Mouse (Mus musculus) embryonic facial prominence, embryonic 13.5 days (tissue): ENCODE measurements around the gene Prkar1b. TPM values are rescaled to one million over a fixed set of nuclear protein-coding genes. Genes with fewer than 3 reads are reported as not detected.

Experiments
- ATAC-seq: fragments of 200-750 bp; cut with Nextera tagmentation; 2 replicates; pipeline ENCODE4 v1.8.0; 2017; ENCODE audit warnings: low read depth; ENCODE audit not compliant: insufficient number of reproducible peaks, insufficient read depth, low FRiP score, low TSS enrichment
- H3K27ac ChIP-seq: fragments of 300-500 bp; sonication (generic); 2 replicates; pipeline ENCODE4 v1.5.1; 2015; ENCODE audit warnings: moderate library complexity, mild to moderate bottlenecking, inconsistent platforms
- H3K27me3 ChIP-seq: fragments of 300-500 bp; sonication (generic); 2 replicates; pipeline ENCODE4 v1.6.1; 2015; ENCODE audit warnings: mild to moderate bottlenecking, inconsistent platforms
- H3K36me3 ChIP-seq: fragments of 300-500 bp; sonication (generic); 2 replicates; pipeline ENCODE4 v1.6.1; 2015; ENCODE audit warnings: mild to moderate bottlenecking, inconsistent platforms
- H3K4me1 ChIP-seq: fragments of 300-500 bp; sonication (generic); 2 replicates; pipeline ENCODE4 v1.6.1; 2015; ENCODE audit warnings: inconsistent platforms
- H3K4me2 ChIP-seq: fragments of 300-500 bp; sonication (generic); 2 replicates; pipeline ENCODE4 v1.6.1; 2015; ENCODE audit warnings: moderate library complexity, mild to moderate bottlenecking, inconsistent platforms
- H3K4me3 ChIP-seq: fragments of 300-500 bp; sonication (generic); 2 replicates; pipeline ENCODE4 v1.5.1; 2015; ENCODE audit warnings: mild to moderate bottlenecking, inconsistent platforms
- H3K9ac ChIP-seq: fragments of 300-500 bp; sonication (generic); 2 replicates; pipeline ENCODE4 v1.6.1; 2015; ENCODE audit warnings: mild to moderate bottlenecking, inconsistent platforms
- H3K9me3 ChIP-seq: fragments of 300-500 bp; sonication (generic); 2 replicates; pipeline ENCODE4 v1.6.1; 2016; ENCODE audit warnings: inconsistent platforms
- WGBS: fragments of 180-500 bp; shearing (Covaris S2); methylation state at CpG from one replicate; pipeline ENCODE4 v1.1.7; 2015; ENCODE audit warnings: mixed read lengths; 5-methylcytosine and 5-hydroxymethylcytosine counted together
- polyA plus RNA-seq: library from polyadenylated mRNA; unstranded; fragments of >200 nt; fragmentation: Nextera tagmentation; extraction: Ambion mirVana; gene quantifications from 2 replicates; pipeline ENCODE4 v1.2.1, GENCODE M21; 2015

Gene Prkar1b
- polyA plus RNA-seq, 1 experiment from 2014 or later: 27.7 TPM

- WGBS: 32% methylated on average over 12 of the region's 12 CpGs
- ATAC-seq: peak; percentile 52; the same call in 1 of the 2 replicates
Observed at GRCm38 (mm10) chr5:139098991-139099972, 50.5 kb downstream of the Prkar1b start.

GRCm38 (mm10) chr5:139095297-139096110, 54.3 kb downstream of the Prkar1b start:
- no peak for ATAC-seq
- Histone ChIP-seq H3K4me3 (no peak overlapping the region), H3K4me1 (peaks cover 14% of the 10 kb centered on the region), H3K27ac (no peak overlapping the region), H3K27me3 (no peaks in the 10 kb centered on the region), H3K9me3 (no peaks in the 10 kb centered on the region), H3K4me2 (no peak overlapping the region), H3K9ac (no peak overlapping the region), H3K36me3 (no peaks in the 10 kb centered on the region)
- WGBS: 81% methylated on average over 8 of the region's 8 CpGs

More at GRCm38 (mm10) chr5:139098991-139099972, 50.5 kb downstream of the Prkar1b start:
- H3K4me2 ChIP-seq: no peak overlapping the region
- H3K36me3 ChIP-seq: no peaks in the 10 kb centered on the region
- H3K27me3 ChIP-seq: no peaks in the 10 kb centered on the region
- no peak overlapping the region for H3K27ac ChIP-seq
- H3K9ac ChIP-seq: no peak overlapping the region
- H3K9me3 ChIP-seq: no peaks in the 10 kb centered on the region
- peaks cover 14% of the 10 kb centered on the region for H3K4me1 ChIP-seq
- H3K4me3 ChIP-seq: no peak overlapping the region

DNA sequence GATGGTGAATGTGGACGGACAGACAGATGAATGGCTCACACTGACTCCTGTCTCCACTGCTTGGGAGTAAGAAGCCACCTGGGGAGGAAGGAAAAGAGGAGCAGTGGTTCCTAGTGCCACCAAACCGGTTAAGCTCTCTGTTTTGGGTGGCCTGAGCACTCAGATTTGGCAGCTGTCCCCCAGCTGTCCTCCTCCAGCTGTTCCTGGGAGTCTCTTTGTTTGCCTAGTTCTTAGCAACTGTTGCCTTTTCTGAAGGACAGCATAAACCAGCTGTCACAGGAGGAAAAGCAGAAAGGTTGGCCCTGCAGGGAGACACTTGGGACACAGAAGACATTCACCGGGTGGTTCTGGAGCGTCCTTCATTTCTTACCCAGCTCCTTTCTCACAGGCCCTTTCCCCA, 56.3 kb downstream of the Prkar1b start:
- Histone ChIP-seq H3K4me2 (no peak overlapping the region), H3K4me3 (no peak overlapping the region), H3K27me3 (no peaks in the 10 kb centered on the region), H3K36me3 (no peaks in the 10 kb centered on the region), H3K27ac (no peak overlapping the region), H3K4me1 (peaks cover 6% of the 10 kb centered on the region; the same call in 1 of the 2 replicates), H3K9ac (no peak overlapping the region), H3K9me3 (no peaks in the 10 kb centered on the region)
- 62% methylated on average over 4 of the region's 4 CpGs for WGBS
- ATAC-seq: no peak

- Histone ChIP-seq H3K36me3 (no peaks in the 10 kb centered on the region), H3K4me3 (no peak overlapping the region), H3K9ac (no peak overlapping the region), H3K4me1 (peaks cover 6% of the 10 kb centered on the region; the same call in 1 of the 2 replicates), H3K27me3 (no peaks in the 10 kb centered on the region), H3K27ac (no peak overlapping the region), H3K9me3 (no peaks in the 10 kb centered on the region), H3K4me2 (no peak overlapping the region)
- ATAC-seq: no peak
- WGBS: 95% methylated on average over 3 of the region's 3 CpGs
Observed at GRCm38 (mm10) chr5:139091713-139092112, 58.1 kb downstream of the Prkar1b start.

- H3K4me1 ChIP-seq: no peaks in the 10 kb centered on the region
- H3K27ac ChIP-seq: no peak overlapping the region
- no peak overlapping the region for H3K4me2 ChIP-seq
- H3K36me3 ChIP-seq: no peaks in the 10 kb centered on the region
- H3K4me3 ChIP-seq: no peak overlapping the region
- 76% methylated on average over 1 of the region's 1 CpGs for WGBS
- ATAC-seq: no peak
- H3K27me3 ChIP-seq: no peaks in the 10 kb centered on the region
- H3K9me3 ChIP-seq: no peaks in the 10 kb centered on the region
- H3K9ac ChIP-seq: 0 out of 2 replicates have a peak overlapping the region, but pooled peaks have one; percentile 1
Observed at GRCm38 (mm10) chr5:139090162-139090561, 59.6 kb downstream of the Prkar1b start.

DNA sequence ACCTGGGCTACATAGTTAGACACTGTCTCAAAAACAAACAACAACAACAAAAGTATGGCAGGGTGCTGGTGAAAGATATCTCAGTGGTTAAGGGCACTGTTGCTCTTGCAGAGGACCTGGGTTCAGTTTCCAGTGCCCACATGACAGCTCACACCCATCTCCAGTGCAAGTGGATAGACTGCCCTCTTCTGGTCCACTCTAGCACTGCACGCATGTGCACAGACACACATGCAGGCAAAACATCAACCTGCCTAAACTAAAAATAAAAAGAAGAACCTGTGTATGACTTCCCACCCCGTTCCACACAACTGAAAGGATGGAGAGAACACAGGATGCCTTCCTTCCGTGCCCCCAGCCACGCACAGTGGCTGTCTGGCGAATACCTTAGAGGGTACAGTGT, 61.6 kb downstream of the Prkar1b start:
- no peak for ATAC-seq
- Histone ChIP-seq H3K9me3 (no peaks in the 10 kb centered on the region), H3K36me3 (no peaks in the 10 kb centered on the region), H3K9ac (no peak overlapping the region), H3K27me3 (no peaks in the 10 kb centered on the region), H3K27ac (no peak overlapping the region), H3K4me1 (peaks cover 4% of the 10 kb centered on the region; the same call in 1 of the 2 replicates), H3K4me3 (no peak overlapping the region), H3K4me2 (no peak overlapping the region)
- 89% methylated on average over 5 of the region's 5 CpGs for WGBS

- Histone ChIP-seq H3K4me3 (no peak overlapping the region), H3K9ac (no peak overlapping the region), H3K9me3 (no peaks in the 10 kb centered on the region), H3K27ac (no peak overlapping the region), H3K27me3 (no peaks in the 10 kb centered on the region), H3K4me1 (peaks cover 4% of the 10 kb centered on the region), H3K4me2 (no peak overlapping the region), H3K36me3 (0 out of 2 replicates have a peak, but pooled peaks cover 3% of the 10 kb centered on the region)
- WGBS: 73% methylated on average over 7 of the region's 7 CpGs
- no peak for ATAC-seq
Observed at GRCm38 (mm10) chr5:139084831-139085519, 64.8 kb downstream of the Prkar1b start.

- peaks cover 4% of the 10 kb centered on the region for H3K4me1 ChIP-seq
- no peak overlapping the region for H3K4me3 ChIP-seq
- H3K4me2 ChIP-seq: no peak overlapping the region
- H3K27me3 ChIP-seq: no peaks in the 10 kb centered on the region
- H3K27ac ChIP-seq: no peak overlapping the region
- no peaks in the 10 kb centered on the region for H3K9me3 ChIP-seq
- ATAC-seq: no peak
- H3K9ac ChIP-seq: no peak overlapping the region
- 0 out of 2 replicates have a peak, but pooled peaks cover 3% of the 10 kb centered on the region for H3K36me3 ChIP-seq
- 86% methylated on average over 6 of the region's 6 CpGs for WGBS
Observed at GRCm38 (mm10) chr5:139084302-139084701, 65.5 kb downstream of the Prkar1b start.

- Histone ChIP-seq H3K36me3 (0 out of 2 replicates have a peak, but pooled peaks cover 3% of the 10 kb centered on the region), H3K9ac (no peak overlapping the region), H3K4me3 (no peak overlapping the region), H3K27me3 (no peaks in the 10 kb centered on the region), H3K4me1 (peaks cover 4% of the 10 kb centered on the region), H3K9me3 (no peaks in the 10 kb centered on the region), H3K4me2 (no peak overlapping the region), H3K27ac (no peak overlapping the region)
- ATAC-seq: no peak
- WGBS: 81% methylated on average over 4 of the region's 4 CpGs
Observed at GRCm38 (mm10) chr5:139083841-139084240, 66.0 kb downstream of the Prkar1b start.

DNA sequence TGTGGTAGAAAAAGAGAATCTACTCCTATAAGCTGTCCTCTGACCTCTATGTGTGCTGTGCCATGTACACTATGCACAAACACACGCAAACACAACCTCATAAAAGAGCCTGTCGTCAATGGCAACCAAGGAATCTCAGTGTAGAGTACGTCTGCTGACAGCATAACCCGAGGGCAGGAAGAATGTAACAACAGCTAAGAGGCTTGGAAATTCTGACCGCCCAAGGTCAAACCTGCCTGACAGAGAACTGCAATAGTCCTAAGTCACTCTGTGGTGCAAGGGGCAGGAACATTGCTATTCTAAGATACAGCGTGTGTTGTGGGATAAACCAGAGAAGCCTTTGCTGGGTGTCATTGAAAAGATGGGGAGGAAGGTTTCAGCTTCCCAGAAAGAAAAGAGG, 68.4 kb downstream of the Prkar1b start:
- no peak for ATAC-seq
- no peaks in the 10 kb centered on the region for H3K27me3 ChIP-seq
- no peak overlapping the region for H3K4me3 ChIP-seq
- 48% methylated on average over 6 of the region's 6 CpGs for WGBS
- peaks cover 24% of the 10 kb centered on the region for H3K4me1 ChIP-seq
- no peak overlapping the region for H3K9ac ChIP-seq
- 0 out of 2 replicates have a peak, but pooled peaks cover 3% of the 10 kb centered on the region for H3K36me3 ChIP-seq
- H3K4me2 ChIP-seq: no peak overlapping the region
- no peak overlapping the region for H3K27ac ChIP-seq
- H3K9me3 ChIP-seq: no peaks in the 10 kb centered on the region

GRCm38 (mm10) chr5:139078156-139078462, 71.7 kb downstream of the Prkar1b start:
- H3K27me3 ChIP-seq: no peaks in the 10 kb centered on the region
- H3K27ac ChIP-seq: peak overlapping the region; percentile 51

More at GRCm38 (mm10) chr5:139078156-139078462, 71.7 kb downstream of the Prkar1b start:
- WGBS: 43% methylated on average over 4 of the region's 4 CpGs
- no peak overlapping the region for H3K4me3 ChIP-seq
- H3K4me1 ChIP-seq: peaks cover 30% of the 10 kb centered on the region
- no peak; the same call in 1 of the 2 replicates for ATAC-seq
- no peak overlapping the region for H3K4me2 ChIP-seq
- 0 out of 2 replicates have a peak, but pooled peaks cover 3% of the 10 kb centered on the region for H3K36me3 ChIP-seq
- H3K9me3 ChIP-seq: no peaks in the 10 kb centered on the region
- no peak overlapping the region for H3K9ac ChIP-seq
